Mouse (Mus musculus) brain, embryonic 14.5 days (tissue): ENCODE results near the gene Stk32c.

ENCODE experiments used
- CTCF ChIP-seq: fragments of 200-500 bp; IDR thresholded peaks from 2 replicates; pipeline ENCODE4 v1.5.1; 2012; ENCODE audit warnings: inconsistent platforms, mild to moderate bottlenecking, moderate library complexity, borderline replicate concordance; ENCODE audit not compliant: insufficient read depth, insufficient read length; ENCODE audit errors: extremely low read depth
- POLR2A ChIP-seq: fragments of 200-500 bp; IDR thresholded peaks from 2 replicates; pipeline ENCODE4 v1.6.1; 2012; ENCODE audit warnings: mild to moderate bottlenecking, inconsistent platforms, borderline replicate concordance; ENCODE audit not compliant: poor library complexity, insufficient read depth, insufficient read length, severe bottlenecking; ENCODE audit errors: extremely low read depth

- TF ChIP-seq POLR2A (no peak), CTCF (no peak)
Observed at GRCm38 (mm10) chr7:139214596-139215340, 1.7 kb upstream of the Stk32c start.
